Mouse (Mus musculus) kidney, adult 8-10 months (tissue): ENCODE data around the gene Tdg.
A peak's percentile ranks its signal among the peaks of the same experiment; 100 is the strongest.
"Not testable (repeated sequence)": the region's sequence is repeated elsewhere in the genome, so short reads cannot be mapped to it uniquely, and the experiment has no call there.

ENCODE experiments used
- DNase-seq, 2 experiments: peaks; one replicate each; pipeline ENCODE4 v3.0.0; 2022

Gene Tdg

GRCm38 (mm10) chr10:82629586-82630255, at the start of gene Tdg:
Gene Tdg, plus strand, starts transcription at chr10:82629828.
- DNase-seq, result peak; percentile 89 to 90

GRCm38 (mm10) chr10:82589673-82590072, 40.0 kb upstream of the Tdg start:
- DNase-seq, result not testable (repeated sequence)

GRCm38 (mm10) chr10:82594421-82594820, 35.2 kb upstream of the Tdg start:
- not testable (repeated sequence) for DNase-seq

GRCm38 (mm10) chr10:82622235-82622634, 7.4 kb upstream of the Tdg start:
- DNase-seq, result no peak

GRCm38 (mm10) chr10:82622671-82623552, 6.7 kb upstream of the Tdg start, which contains the start of gene 1190007I07Rik:
Gene 1190007I07Rik, minus strand, starts transcription at chr10:82623228.
- peak; percentile 95 for DNase-seq

GRCm38 (mm10) chr10:82623553-82623932, 6.1 kb upstream of the Tdg start:
- DNase-seq, result not testable (repeated sequence)

GRCm38 (mm10) chr10:82629111-82629585, 480 bp upstream of the Tdg start:
- DNase-seq, result no peak

GRCm38 (mm10) chr10:82630497-82630896, 869 bp downstream of the Tdg start:
- DNase-seq, result no peak

GRCm38 (mm10) chr10:82631133-82631532, 1.5 kb downstream of the Tdg start:
- no peak for DNase-seq

- no peak for DNase-seq
Observed at GRCm38 (mm10) chr10:82632496-82633280, 3.1 kb downstream of the Tdg start.

GRCm38 (mm10) chr10:82634348-82634747, 4.7 kb downstream of the Tdg start:
- no peak for DNase-seq

- no peak for DNase-seq
Observed at GRCm38 (mm10) chr10:82636321-82636720, 6.7 kb downstream of the Tdg start.

- DNase-seq, result no peak
Observed at GRCm38 (mm10) chr10:82639032-82639698, 9.5 kb downstream of the Tdg start.

GRCm38 (mm10) chr10:82641481-82641880, 11.9 kb downstream of the Tdg start:
- DNase-seq, result no peak

GRCm38 (mm10) chr10:82646083-82646482, 16.5 kb downstream of the Tdg start:
- no peak for DNase-seq

- no peak for DNase-seq
Observed at GRCm38 (mm10) chr10:82647205-82647811, 17.7 kb downstream of the Tdg start.

GRCm38 (mm10) chr10:82651221-82651620, 21.6 kb downstream of the Tdg start:
- no peak for DNase-seq

GRCm38 (mm10) chr10:82652625-82653024, 23.0 kb downstream of the Tdg start:
- no peak for DNase-seq

GRCm38 (mm10) chr10:82654581-82654980, 25.0 kb downstream of the Tdg start:
- no peak for DNase-seq

- DNase-seq, result no peak
Observed at GRCm38 (mm10) chr10:82661820-82662219, 32.2 kb downstream of the Tdg start.

GRCm38 (mm10) chr10:82662267-82662990, 32.8 kb downstream of the Tdg start:
- DNase-seq, result no peak
